Mouse (Mus musculus) activated CD4-positive, CD25-positive, alpha-beta regulatory T cell, adult 9 weeks (primary cell): ENCODE measurements around the gene Sgsh. TPM values are rescaled to one million over a fixed set of nuclear protein-coding genes. Genes with fewer than 3 reads are reported as not detected.

Experiments used
- polyA plus RNA-seq: library from polyadenylated mRNA; unstranded; fragments of 100-300 nt; shearing (Covaris generic); gene quantifications from one replicate; pipeline ENCODE4 v1.2.1, GENCODE M21; 2017

Gene Sgsh
- 18.0 TPM for polyA plus RNA-seq

GRCm38 (mm10) chr11:119355443-119356385 lies at the start of gene Sgsh, which contains the start of gene Slc26a11:
TSS of gene Sgsh (minus strand) at chr11:119355536.
TSS of gene Slc26a11 (plus strand) at chr11:119355557.

GRCm38 (mm10) chr11:119392800-119393482 lies 37.6 kb upstream of the Sgsh start, which contains the start of gene Rnf213:
TSS of gene Rnf213 (plus strand) at chr11:119393100.

GRCm38 (mm10) chr11:119307658-119307867 lies 47.8 kb downstream of the Sgsh start, which contains the start of gene Card14:
TSS of gene Card14 (plus strand) at chr11:119307768.

GRCm38 (mm10) chr11:119299391-119300245 lies 55.7 kb downstream of the Sgsh start, which contains the start of gene Eif4a3:
TSS of gene Eif4a3 (minus strand) at chr11:119300089.

Other genes with a start within 250 kb of the Sgsh start
- gene Tbc1d16, start 127.0 kb downstream of the Sgsh start, polyA plus RNA-seq = 0.60 TPM
- gene Ccdc40, start 127.0 kb downstream of the Sgsh start, polyA plus RNA-seq = 3.6 TPM
- 30.0 TPM for gene Gaa, start 87.6 kb downstream of the Sgsh start, polyA plus RNA-seq
- gene Eif4a3, start 55.4 kb downstream of the Sgsh start, polyA plus RNA-seq = 296 TPM
- gene Card14, start 47.8 kb downstream of the Sgsh start, polyA plus RNA-seq = not detected
- 21.0 TPM for gene Slc26a11, start within 50 bp of the Sgsh start, polyA plus RNA-seq
- gene Rnf213, start 37.6 kb upstream of the Sgsh start, polyA plus RNA-seq = 26.7 TPM
- 24.8 TPM for gene Endov, start 135.8 kb upstream of the Sgsh start, polyA plus RNA-seq
- gene Nptx1, start 192.2 kb upstream of the Sgsh start, polyA plus RNA-seq = not detected
- 8.2 TPM for gene Rptor, start 247.4 kb upstream of the Sgsh start, polyA plus RNA-seq